Mouse (Mus musculus): Measurements from ENCODE around the gene Ptprh. TPM values are rescaled to one million over a fixed set of nuclear protein-coding genes. Genes with fewer than 3 reads are reported as not detected.

The Ptprh gene
- polyA plus RNA-seq, 2 experiments from 2014 or later: not detected

DNA sequence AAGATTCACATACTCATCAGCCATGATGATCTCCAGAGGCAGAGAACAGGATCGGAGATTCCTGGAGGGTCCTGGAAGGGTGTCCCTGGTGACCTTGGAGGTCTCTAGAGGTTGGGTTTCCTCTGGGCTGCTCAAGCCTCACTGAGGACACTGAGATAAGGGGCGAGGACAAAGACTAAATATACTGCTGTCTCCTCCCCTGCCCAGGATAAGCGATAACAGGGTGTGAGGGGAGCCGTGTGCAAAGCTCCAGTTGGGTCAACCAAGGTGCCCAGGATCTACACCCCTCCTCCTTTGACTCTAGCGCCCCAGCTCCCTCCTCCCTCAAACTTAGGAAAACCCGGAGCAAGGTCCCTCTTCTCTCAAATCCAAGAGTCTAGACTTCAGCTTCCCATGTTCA is 81.5 kb downstream of the Ptprh start:
- no peak for ATAC-seq

DNA sequence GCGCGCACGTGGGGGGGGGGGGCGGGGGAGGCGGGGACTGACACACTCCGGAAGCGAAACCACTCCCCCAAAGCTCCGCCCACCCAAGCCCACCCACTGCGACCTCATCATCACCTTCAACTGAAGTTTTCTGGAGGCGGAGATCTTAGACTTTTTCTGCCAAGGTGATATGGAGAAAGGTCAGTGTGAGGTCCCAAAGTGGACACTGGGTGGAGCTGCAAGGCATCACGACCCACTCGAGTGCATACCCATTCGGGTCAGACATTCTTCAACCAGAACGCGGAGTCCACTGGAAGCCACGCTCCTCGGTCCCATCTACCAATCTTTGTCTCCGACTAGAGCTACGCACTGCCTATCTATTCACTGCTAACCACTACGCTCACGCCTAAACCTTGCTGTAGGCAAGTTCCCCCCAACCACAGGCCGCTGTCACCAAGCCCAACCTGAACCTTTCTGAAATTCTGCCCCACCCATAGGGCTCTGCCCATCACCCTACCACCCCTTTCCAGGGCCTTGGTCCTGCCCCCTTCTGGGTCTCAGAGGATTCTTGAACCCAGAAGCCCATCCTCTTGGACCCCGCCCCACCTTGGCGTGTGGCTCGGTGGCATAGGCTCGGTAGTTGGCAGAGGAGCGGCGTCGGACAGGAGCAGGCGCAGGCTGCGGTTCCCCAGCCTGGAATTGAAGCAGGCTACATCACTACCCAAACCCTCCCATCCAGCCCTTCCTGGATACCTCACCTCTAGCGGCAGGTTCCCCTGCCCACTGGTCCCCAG is 82.4 kb downstream of the Ptprh start:
- ATAC-seq: no peak

DNA sequence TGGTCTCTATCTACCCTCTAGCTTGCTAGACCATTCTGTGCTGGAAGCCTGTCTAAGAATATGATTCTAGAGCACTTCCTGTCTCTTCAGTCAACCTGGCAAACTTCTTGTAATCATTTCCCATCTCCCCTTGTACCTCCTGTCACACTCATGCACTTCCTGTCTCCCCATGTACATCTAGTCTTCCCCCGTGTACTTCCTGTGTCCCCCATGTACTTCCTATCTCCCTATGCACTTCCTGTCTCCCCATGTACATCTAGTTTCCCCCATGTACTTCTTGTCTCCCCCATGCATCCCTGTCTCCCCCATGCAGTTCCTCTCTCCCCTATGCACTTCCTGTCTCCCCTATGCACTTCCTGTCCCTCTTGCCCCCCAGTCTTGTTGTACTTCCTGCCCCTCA is 85.4 kb downstream of the Ptprh start:
- ATAC-seq: peak; percentile 83

DNA sequence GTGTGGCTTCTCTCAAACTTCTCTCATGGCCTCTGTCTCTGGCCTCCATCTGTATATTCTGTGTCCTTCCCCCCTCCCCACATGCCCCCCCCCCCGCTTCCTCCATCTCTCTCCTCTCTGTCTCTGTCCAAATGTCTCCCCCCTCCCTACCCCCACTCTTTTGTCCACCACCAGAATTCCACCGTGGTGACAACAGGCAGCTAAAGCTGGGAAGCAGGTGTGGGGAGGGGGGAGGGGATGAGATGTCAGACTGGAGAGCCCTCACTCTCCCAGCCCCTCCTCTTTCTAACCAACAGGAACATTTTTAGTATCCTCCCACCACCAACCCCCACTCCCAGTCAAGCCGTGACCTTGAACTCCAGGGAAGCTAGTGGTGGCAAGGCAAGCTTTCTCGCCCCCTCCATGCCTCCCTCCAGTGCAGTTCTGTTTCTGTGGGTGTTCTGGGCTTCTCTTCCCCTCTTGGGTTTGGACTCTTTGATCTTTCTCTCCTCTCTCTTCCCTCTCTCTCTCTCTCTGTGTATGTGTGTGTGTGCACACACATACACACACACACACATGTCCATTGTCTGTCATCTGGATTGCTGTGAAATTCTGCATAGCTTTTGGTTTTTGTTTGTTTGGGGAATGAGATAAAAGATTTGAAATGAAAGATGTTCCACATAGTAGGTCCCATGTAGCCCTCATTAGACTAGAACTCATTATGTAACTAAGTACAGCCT is 87.3 kb downstream of the Ptprh start, which contains the start of gene Tnnt1:
Gene Tnnt1, minus strand, starts transcription at position 51 of the 719 bp plus-strand sequence.
- no peak for ATAC-seq

DNA sequence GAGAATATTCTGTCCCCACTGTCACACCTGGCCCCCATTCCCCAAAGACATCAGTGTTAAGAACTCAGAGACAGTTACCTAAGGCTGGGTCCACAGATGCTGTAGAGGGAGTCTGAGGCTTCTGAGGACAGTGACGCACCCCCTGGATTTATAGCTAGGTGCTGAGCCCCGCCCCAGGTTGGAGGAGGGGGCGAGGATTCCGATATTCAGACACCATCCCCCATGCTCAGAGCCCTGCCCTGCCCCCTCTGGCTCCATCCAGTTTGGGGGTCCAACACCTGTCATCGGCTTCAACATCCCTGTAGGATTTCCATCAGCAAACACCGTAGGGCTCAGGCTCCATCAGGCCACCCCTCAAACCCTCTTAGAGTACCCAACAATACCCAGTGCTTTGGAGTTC is 88.0 kb downstream of the Ptprh start:
- ATAC-seq: no peak

DNA sequence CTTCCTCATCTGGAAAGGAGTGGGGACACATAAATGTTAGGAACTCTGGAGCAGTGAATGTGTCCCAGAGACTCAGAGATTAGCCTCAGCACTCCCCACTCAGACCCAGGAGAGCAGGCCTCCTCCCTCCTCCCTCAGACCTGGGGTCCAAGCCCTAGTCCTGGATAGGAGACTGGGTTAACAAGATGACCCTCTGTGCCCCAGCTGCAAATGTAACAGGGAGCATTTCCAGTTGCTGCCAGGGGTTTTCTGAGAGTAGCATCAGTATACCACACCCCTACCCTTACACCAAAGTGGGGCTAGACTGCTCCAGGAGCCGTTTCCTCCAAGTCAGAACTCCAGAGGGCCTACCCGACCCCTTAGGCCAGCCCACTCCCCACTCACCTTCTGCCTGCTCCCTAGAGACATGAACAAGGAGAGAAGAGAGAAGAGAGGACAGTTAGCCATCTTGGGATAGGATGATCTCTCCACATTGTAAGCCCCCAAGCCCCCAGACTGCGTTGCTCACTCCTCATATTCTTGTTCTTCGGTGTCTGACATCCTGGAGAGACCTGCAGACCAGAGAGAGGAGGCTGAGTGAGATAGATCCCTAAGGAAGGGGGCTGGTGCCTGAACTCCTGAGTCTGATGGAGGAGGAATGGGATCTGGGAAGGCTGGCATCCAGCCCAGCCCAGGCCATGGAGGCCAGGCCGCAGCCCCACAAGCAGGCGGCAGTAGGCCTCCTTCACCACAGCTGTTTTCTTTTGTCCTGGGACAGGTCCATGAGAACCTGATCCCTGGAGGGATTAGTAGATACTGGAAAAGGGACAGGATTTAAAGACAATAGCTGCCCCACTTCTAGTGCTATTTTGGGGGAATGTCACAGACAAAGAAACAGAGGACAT is 89.8 kb downstream of the Ptprh start:
- no peak for ATAC-seq

DNA sequence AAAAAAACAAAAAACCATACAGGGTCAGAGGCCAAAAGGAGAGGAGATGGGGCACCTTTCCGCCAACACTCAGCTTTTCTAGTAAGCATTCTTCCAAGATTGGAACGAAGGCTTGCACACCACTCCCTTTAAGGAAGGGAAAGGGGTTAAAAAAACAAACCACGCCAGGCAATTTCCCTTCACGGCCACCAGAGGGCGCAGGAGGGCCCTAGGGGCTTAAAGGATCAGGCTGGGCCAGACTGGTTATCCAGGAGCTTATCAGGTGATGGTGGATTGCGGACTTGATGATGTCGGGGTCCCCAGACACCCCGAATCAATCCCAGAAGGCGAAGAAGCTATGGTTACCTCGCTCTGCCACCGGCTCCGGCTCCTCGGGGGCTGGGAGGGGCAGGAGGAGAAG is 90.6 kb downstream of the Ptprh start:
- peak; percentile 39 for ATAC-seq

DNA sequence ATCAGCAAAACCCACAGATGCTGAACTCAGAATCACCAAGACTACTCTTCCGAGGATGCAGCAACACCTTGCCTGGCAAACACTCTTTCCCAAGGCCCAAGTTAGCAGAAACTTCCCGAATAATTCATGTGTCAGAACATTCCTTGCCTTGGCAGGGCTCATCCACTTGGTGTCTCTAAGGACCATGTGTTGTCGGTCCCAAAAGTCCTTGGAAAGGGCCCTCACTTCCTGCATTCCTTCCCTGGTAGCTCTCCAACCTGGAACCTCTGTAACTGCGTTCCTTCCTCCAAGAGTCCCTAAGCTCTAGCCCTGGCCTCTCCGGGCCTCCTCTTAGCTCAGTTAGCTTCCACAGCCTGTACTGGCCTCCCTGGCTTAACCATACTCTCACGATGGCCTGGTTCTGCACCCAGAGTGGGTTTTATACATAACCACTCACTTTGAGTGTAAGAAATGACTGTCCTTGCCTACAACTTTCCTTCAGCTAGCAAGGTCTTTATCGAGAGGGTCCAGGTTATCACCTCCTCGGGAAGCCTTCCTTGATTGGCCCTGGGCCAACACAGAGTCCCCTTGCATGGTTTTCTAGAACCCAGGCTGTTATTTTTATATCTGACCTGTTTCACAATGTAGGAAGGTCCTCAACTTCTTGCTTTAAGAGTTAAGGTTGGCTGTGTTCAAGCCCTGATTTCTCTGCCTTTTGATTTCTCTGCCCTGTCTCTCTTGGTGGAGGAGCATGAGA is 92.2 kb downstream of the Ptprh start:
- ATAC-seq: no peak

DNA sequence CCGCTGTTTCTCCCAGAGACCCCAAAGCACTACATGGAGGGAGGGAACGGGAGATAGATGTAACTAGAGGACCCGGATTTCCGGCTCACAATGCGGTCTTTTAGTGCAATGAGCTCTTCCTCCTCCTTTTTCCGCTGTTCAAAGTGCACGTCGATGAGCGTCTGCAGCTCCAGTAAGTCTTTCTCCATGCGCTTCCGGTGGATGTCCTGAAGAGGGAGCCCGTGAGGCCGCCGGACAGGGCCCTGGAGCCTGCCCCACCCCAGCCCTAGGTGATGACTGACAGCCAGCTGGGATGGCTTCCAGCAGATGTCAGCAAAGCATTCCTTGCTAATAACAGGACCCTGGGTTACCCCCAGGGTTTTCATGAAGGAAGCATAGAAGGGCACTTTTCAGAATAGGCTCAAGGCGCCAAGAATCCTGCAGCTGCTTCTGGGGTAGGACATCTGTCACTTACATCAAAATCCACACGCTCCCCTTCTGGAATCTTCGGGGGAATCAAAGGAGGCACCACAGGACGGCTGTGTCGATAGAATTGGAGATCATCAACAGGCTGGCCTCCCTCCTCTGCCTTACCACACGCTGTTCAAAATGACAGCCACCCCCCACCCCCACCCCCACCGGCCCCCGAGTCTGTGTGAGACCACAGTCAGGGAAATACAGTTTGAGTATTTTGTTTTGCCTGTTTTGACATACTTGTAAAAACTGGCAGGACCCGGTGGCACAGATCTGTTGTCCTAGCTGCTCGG is 93.8 kb downstream of the Ptprh start:
- ATAC-seq: peak; percentile 87

DNA sequence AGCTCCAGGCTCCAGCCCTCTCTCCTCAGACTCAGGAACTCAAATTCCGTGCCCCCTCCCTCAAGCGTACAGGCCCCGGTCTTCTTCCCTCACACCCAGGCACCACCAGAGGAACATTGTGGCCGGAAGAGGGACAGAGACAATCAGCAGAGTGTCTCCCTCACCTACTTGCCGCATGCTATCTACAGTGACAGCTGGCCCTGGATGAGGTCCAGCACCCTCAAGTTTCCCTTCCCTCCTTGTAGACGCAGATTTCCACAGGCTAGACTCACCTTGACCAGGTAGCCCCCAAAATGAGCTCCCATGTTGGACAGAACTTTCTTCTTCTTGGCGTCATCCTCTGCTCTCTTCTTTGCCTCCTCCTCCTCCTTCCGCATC is 95.1 kb downstream of the Ptprh start:
- ATAC-seq: no peak

DNA sequence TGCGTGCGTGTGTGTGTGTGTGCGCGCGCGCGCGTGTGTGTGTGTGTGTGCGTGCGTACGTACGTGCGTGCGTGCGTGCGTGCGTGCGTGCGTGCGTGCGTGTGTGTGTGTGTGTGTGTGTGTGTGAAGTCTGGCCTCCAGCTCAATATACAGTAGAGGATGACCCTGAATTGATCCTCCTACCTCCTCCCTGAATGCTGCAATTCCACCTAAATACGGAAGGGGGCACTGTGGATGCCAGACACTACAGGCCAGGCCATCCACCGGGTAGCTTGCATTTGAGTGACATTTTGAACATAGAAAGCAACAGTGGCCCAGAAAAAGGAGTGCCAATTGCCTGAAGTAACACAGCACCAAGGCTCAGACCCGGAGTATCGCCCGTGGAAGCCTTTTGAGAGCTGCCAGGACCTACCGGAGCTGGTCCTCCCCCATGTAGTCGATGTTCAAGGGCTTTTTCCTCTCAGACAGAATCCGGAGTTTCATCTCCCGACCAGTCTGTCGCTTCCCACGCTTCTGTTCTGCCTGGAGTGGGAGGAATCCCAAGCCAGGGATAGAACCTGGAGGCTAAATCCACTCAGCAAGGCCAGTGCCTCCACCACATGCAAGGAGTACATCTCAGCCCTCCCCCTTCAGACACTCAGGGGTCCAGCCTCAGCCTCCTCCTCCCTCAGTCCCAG is 95.6 kb downstream of the Ptprh start:
- ATAC-seq: no peak

DNA sequence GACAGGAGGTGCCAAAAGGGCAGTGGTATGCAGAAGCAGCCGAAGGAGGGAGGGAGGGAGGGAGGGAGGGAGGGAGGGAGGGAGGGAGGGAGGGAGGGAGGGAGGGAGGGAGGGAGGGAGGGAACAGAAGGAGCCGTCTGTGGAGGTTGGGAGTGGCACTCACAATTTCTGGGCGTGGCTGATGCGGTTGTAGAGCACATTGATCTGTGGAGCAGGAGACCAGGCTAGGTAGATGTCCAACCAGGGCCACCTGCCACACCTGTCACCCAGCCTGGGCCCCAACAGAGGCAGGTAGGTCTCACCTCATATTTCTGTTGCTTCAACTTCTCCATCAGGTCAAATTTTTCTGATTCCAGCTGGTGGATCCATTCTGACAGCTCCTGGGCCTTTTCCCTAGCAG is 96.6 kb downstream of the Ptprh start:
- ATAC-seq: no peak

DNA sequence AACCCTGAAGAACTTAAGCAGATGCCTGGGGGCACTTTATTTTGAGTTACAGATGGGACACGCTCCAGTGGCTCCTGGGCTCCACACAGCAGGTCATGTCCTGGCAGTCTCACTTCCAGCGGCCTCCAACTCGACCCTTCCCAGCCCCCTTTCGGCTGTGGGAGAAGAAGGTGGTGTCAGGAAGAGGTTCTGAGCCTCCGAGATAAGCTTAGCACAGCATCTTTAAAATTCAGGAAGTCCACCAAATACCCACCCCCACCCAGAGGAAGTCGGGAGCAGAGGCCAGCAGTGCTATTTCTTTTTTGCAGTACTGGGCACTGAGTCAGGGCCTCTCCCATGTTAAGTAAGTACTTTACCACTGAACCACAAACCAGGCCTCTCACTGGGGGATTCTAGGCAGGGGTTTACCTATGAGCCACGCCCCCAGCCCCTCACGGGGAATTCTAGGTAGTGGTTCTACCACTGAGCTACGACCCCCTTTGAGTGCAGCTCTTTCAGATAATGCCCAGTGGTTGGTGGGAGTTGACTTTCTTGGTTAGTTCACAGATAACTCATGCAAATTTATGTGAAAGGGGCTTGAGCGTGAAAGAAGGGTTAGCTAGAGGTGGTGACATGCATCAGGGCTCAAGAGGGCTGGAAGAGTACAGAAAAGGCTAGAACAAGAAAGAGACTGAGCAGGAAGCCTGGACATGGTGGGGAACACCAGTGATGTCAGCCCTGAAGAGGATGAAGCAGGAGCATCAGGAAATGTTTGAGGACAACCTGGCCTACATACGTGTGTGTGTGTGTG is 99.0 kb downstream of the Ptprh start:
- no peak for ATAC-seq

DNA sequence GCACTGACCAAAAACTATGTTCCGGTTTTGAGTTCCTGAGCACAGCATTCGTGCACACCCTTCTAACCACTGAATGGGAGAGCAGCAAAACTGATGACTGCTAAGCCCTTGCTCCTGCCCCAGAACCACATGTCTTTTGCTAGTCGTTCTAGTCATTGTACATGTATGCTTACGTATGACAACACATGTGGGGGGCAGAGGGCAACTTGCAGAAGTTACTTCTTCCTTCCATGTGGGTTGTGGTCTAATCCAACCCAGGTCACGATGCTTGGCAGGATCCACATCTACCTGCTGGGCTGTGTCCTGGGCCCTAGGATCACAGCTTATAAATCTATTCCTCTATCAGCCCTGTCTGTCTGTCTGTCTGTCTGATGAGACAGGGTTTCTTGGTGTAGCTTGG is 100.0 kb downstream of the Ptprh start:
- no peak for ATAC-seq

DNA sequence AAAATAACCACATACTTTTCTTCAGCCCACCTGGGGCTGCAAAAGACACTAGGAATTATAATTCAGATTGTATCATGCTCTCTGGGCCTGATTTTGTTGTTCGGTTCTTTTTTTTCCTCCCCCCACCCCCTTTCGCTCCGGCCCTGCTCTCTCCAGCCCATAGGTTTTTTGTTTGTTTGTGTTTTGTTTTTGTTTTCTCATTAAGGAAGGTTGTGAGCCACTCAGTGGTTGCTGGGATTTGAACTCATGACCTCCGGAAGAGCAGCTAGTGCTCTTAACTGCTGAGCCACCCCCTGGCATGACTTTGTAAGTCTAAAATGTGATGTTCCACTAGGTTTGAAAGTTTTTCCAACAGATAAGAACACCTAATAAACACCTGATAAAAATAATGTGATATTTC is 100.7 kb downstream of the Ptprh start:
- no peak for ATAC-seq

DNA sequence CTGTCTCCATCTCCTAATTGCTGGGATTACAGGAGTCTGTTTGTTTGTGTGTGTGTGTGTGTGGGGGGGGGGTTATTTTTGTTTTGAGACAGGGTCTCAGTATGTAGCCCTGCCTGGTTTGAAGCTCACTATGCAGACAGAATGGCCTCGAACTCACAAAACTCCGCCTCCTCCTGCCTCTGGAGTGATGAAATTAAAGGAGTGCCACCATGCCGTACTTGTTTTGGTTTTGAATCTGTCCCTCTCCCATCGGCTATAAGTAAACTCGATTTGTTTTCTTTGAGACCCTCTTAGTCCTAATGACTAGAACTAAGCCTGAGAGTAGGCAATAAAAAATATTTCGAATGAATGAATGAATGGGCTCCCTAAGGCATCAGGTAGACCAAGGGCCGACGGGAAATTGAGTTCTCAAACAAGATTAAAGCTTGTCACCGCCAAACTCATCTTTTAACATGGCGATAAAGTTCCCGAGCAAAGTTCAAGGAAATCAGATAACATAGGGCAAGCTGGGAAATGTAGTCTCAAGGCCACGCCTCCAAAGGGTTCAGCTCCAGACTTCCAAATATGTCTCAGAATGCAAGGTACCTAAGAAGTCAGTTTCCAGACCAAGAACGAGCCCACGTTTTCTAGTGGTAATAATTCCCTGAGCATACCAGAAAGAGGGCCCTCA is 101.3 kb downstream of the Ptprh start:
- ATAC-seq: no peak

DNA sequence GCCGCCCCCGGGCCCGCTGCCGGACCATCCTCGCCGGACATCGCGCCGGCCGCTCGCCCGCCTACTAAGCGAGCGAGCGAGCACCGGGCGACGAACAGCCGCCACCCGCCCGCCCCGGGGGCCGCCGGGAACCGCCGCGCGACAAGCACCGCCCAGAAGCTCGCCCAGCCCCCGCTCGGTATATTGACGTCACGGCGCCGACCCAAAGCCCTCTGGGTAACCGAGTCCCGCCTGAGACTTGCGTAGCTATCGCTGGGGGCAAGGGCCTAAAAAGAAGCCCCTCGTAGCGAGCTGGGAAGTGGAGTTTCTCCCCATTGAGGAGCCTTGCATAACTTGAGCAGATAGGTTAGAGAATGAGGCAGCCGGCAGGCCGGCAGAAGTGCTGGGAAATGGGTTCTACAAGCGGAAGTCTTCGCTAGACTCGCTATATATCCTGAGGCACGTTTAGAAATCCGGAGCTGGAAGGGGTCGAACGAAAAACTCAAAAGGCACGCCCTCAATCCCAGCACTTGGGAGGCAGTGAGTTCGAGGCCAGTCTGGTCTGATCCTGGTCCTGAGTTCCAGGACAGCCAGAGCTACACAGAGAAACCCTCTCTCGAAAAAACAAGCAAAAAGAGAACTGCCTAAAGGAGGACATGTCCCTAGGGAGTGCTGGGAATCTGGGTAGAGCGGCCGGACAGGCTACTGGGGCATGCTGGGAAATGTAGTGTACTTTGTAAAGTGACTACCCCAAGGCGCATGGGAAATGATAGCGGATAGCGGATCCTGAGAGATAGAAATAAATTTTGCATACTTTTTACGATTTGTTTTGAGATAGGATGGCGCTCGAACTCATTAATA is 102.1 kb downstream of the Ptprh start, which contains the start of gene Ppp1r12c:
Gene Ppp1r12c, minus strand, starts transcription at position 123 of the 840 bp plus-strand sequence.
- ATAC-seq: peak; percentile 91

DNA sequence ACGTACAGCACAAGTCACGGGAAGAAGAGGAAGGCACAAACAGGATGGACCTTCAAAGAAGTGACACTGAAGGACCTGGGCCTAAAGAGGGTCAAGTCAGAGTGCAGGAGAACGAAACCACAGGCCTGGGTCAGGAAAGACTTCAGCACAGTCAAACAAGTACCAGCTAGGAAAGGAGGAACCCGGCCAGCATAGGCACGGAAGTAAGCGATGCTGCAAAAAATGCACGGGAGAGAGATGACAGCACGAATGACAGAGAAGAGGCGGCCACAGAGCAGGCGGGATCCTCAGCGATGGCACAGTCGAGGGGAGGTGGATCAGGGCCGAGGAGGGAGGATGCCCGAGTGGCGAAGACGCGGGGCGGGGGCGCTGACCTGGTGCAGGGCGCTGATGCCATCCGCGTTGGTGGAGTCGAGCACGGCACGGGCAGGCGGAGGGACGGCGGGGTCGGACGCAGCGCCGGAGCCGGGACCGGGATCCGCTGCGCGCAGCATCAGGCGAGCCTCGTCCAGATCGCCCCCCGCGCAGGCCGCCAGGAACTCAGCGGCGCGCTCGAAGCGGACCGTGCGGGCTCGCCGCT is 102.9 kb downstream of the Ptprh start:
- ATAC-seq: peak; percentile 48

All from activated CD4-positive, CD25-positive, alpha-beta regulatory T cell, adult 4 months (primary cell).